Mouse (Mus musculus): ENCODE measurements around the gene Rasgrf1. TPM values are rescaled to one million over a fixed set of nuclear protein-coding genes. Genes with fewer than 3 reads are reported as not detected.

Gene Rasgrf1
- polyA plus RNA-seq, 1 experiment = not detected

GRCm38 (mm10) chr9:89974463-89974931, 64.8 kb downstream of the Rasgrf1 start:
- Histone ChIP-seq H3K27ac (ENCODE audit: insufficient read depth, low read length) (no peak overlapping the region), H3K4me1 (ENCODE audit: control insufficient read depth, insufficient read depth, low read length) (no peaks in the 10 kb centered on the region), H3K27me3 (ENCODE audit: control insufficient read depth, insufficient read depth, low read length, poor library complexity, severe bottlenecking) (no peaks in the 10 kb centered on the region), H3K36me3 (ENCODE audit: control insufficient read depth, insufficient read depth, low read length, poor library complexity, severe bottlenecking) (no peaks in the 10 kb centered on the region), H3K4me3 (ENCODE audit: low read depth, low read length) (no peak overlapping the region), H3K9ac (ENCODE audit: low read depth, poor library complexity, severe bottlenecking) (no peak overlapping the region), H3K9me3 (replicated peaks; ENCODE audit: control insufficient read depth, insufficient read depth, low read length, poor library complexity, severe bottlenecking) (no peaks in the 10 kb centered on the region)
- TF ChIP-seq POLR2A (IDR thresholded peaks at IDR 0.05; ENCODE audit: insufficient read depth, low read length) (no peak), CTCF (IDR thresholded peaks at IDR 0.05; ENCODE audit: low read depth, low read length) (no peak), EP300 (IDR thresholded peaks at IDR 0.05; ENCODE audit: insufficient read depth, low read depth, low read length) (no peak)

DNA sequence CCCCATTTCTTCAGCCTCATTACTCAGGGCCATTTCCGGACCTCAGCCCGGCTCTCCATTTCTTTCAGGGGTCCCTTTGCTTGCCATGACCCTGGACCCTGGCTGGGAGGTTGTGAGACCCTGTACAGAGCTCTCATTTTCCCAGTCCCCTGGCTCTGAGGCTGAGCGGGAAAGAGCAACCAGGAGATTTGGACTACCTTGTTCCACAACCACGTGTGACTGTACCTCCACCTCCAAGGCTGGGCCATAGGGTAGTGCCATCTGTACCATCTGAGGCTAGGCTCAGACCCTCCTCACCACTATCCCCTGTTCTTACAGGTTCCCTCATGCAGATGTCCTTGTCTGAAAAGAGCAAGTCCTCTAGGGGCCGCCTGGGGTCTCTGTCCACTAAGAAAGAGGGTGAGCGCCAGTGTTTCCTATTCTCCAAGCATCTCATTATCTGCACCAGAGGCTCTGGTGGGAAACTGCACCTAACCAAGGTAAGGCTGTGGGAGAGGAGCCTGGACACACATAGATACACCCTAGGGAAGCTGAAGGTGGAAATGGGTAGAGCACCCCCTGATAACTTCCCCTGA, 66.7 kb downstream of the Rasgrf1 start:
- Histone ChIP-seq H3K36me3 (ENCODE audit: control insufficient read depth, insufficient read depth, low read length, poor library complexity, severe bottlenecking) (no peaks in the 10 kb centered on the region), H3K27me3 (ENCODE audit: control insufficient read depth, insufficient read depth, low read length, poor library complexity, severe bottlenecking) (no peaks in the 10 kb centered on the region), H3K4me3 (ENCODE audit: low read depth, low read length) (no peak overlapping the region), H3K9ac (ENCODE audit: low read depth, poor library complexity, severe bottlenecking) (no peak overlapping the region), H3K9me3 (replicated peaks; ENCODE audit: control insufficient read depth, insufficient read depth, low read length, poor library complexity, severe bottlenecking) (no peaks in the 10 kb centered on the region), H3K4me1 (ENCODE audit: control insufficient read depth, insufficient read depth, low read length) (no peaks in the 10 kb centered on the region), H3K27ac (ENCODE audit: insufficient read depth, low read length) (no peak overlapping the region)
- TF ChIP-seq EP300 (IDR thresholded peaks at IDR 0.05; ENCODE audit: insufficient read depth, low read depth, low read length) = no peak
- no peak for TF ChIP-seq POLR2A (IDR thresholded peaks at IDR 0.05; ENCODE audit: insufficient read depth, low read length)
- TF ChIP-seq CTCF (IDR thresholded peaks at IDR 0.05; ENCODE audit: low read depth, low read length) = no peak

DNA sequence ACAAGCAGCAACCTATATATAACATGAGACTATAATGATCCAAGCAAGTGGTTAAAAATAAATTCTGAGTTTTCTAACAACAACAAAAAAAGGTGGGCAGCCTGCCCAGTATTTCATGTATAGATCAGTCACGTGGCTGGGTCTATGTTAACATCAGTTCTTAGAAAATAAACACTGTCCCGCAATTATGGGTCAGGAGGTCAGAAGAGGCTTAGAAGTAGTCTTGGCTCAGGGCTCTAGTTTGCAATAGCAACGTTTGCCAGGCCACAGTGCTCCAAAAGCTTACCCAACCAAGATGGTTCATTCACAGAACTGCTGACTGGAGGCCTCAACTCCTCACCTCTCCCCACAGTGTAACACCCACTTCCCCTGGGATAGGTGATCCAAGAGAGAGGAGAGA, 69.5 kb downstream of the Rasgrf1 start:
- no peaks in the 10 kb centered on the region for H3K36me3 ChIP-seq (ENCODE audit: control insufficient read depth, insufficient read depth, low read length, poor library complexity, severe bottlenecking)
- H3K4me1 ChIP-seq (ENCODE audit: control insufficient read depth, insufficient read depth, low read length) = no peaks in the 10 kb centered on the region
- no peak overlapping the region for H3K9ac ChIP-seq (ENCODE audit: low read depth, poor library complexity, severe bottlenecking)
- no peaks in the 10 kb centered on the region for H3K9me3 ChIP-seq (replicated peaks; ENCODE audit: control insufficient read depth, insufficient read depth, low read length, poor library complexity, severe bottlenecking)
- no peak overlapping the region for H3K4me3 ChIP-seq (ENCODE audit: low read depth, low read length)
- no peak overlapping the region for H3K27ac ChIP-seq (ENCODE audit: insufficient read depth, low read length)
- H3K27me3 ChIP-seq (ENCODE audit: control insufficient read depth, insufficient read depth, low read length, poor library complexity, severe bottlenecking) = no peaks in the 10 kb centered on the region
- TF ChIP-seq EP300 (IDR thresholded peaks at IDR 0.05; ENCODE audit: insufficient read depth, low read depth, low read length) (no peak), POLR2A (IDR thresholded peaks at IDR 0.05; ENCODE audit: insufficient read depth, low read length) (no peak), CTCF (IDR thresholded peaks at IDR 0.05; ENCODE audit: low read depth, low read length) (no peak)

GRCm38 (mm10) chr9:89982256-89982655, 72.5 kb downstream of the Rasgrf1 start:
- no peaks in the 10 kb centered on the region for H3K9me3 ChIP-seq (replicated peaks; ENCODE audit: control insufficient read depth, insufficient read depth, low read length, poor library complexity, severe bottlenecking)
- H3K9ac ChIP-seq (ENCODE audit: low read depth, poor library complexity, severe bottlenecking) = no peak overlapping the region
- H3K27ac ChIP-seq (ENCODE audit: insufficient read depth, low read length) = no peak overlapping the region
- H3K27me3 ChIP-seq (ENCODE audit: control insufficient read depth, insufficient read depth, low read length, poor library complexity, severe bottlenecking) = no peaks in the 10 kb centered on the region
- no peak for TF ChIP-seq CTCF (IDR thresholded peaks at IDR 0.05; ENCODE audit: low read depth, low read length)
- no peak overlapping the region for H3K4me3 ChIP-seq (ENCODE audit: low read depth, low read length)
- no peaks in the 10 kb centered on the region for H3K4me1 ChIP-seq (ENCODE audit: control insufficient read depth, insufficient read depth, low read length)
- H3K36me3 ChIP-seq (ENCODE audit: control insufficient read depth, insufficient read depth, low read length, poor library complexity, severe bottlenecking) = no peaks in the 10 kb centered on the region

DNA sequence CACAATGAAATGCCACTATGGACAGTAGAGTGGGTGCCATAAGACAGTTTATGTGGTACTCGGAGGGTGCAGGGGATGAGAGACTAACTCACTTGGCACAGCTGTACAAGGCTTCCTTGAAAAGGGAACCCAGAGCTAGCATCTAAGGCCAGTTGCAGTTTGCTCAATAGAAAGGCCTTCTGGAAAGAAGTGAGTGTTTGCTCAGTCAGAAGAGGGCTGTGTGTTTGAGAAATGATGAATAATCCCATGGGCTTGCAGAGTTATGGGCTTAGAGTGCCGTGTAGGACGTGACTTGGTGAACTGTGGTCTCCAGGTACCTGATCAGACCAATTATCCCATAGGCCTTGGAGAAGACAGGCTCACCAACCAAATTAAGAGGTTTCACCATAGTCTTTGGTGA, 78.3 kb downstream of the Rasgrf1 start:
- no peaks in the 10 kb centered on the region for H3K36me3 ChIP-seq (ENCODE audit: control insufficient read depth, insufficient read depth, low read length, poor library complexity, severe bottlenecking)
- H3K4me3 ChIP-seq (ENCODE audit: low read depth, low read length) = no peak overlapping the region
- H3K9me3 ChIP-seq (replicated peaks; ENCODE audit: control insufficient read depth, insufficient read depth, low read length, poor library complexity, severe bottlenecking) = no peaks in the 10 kb centered on the region
- H3K27ac ChIP-seq (ENCODE audit: insufficient read depth, low read length) = no peak overlapping the region
- TF ChIP-seq POLR2A (IDR thresholded peaks at IDR 0.05; ENCODE audit: insufficient read depth, low read length) (no peak), CTCF (IDR thresholded peaks at IDR 0.05; ENCODE audit: low read depth, low read length) (no peak), EP300 (IDR thresholded peaks at IDR 0.05; ENCODE audit: insufficient read depth, low read depth, low read length) (no peak)
- no peaks in the 10 kb centered on the region for H3K4me1 ChIP-seq (ENCODE audit: control insufficient read depth, insufficient read depth, low read length)
- H3K9ac ChIP-seq (ENCODE audit: low read depth, poor library complexity, severe bottlenecking) = no peak overlapping the region
- no peaks in the 10 kb centered on the region for H3K27me3 ChIP-seq (ENCODE audit: control insufficient read depth, insufficient read depth, low read length, poor library complexity, severe bottlenecking)

GRCm38 (mm10) chr9:89988811-89989528, 79.3 kb downstream of the Rasgrf1 start:
- Histone ChIP-seq H3K9me3 (replicated peaks; ENCODE audit: control insufficient read depth, insufficient read depth, low read length, poor library complexity, severe bottlenecking) (no peaks in the 10 kb centered on the region), H3K4me3 (ENCODE audit: low read depth, low read length) (no peak overlapping the region), H3K36me3 (ENCODE audit: control insufficient read depth, insufficient read depth, low read length, poor library complexity, severe bottlenecking) (no peaks in the 10 kb centered on the region), H3K4me1 (ENCODE audit: control insufficient read depth, insufficient read depth, low read length) (no peaks in the 10 kb centered on the region), H3K27me3 (ENCODE audit: control insufficient read depth, insufficient read depth, low read length, poor library complexity, severe bottlenecking) (no peaks in the 10 kb centered on the region), H3K9ac (ENCODE audit: low read depth, poor library complexity, severe bottlenecking) (no peak overlapping the region), H3K27ac (ENCODE audit: insufficient read depth, low read length) (no peak overlapping the region)
- TF ChIP-seq EP300 (IDR thresholded peaks at IDR 0.05; ENCODE audit: insufficient read depth, low read depth, low read length) = no peak
- TF ChIP-seq POLR2A (IDR thresholded peaks at IDR 0.05; ENCODE audit: insufficient read depth, low read length) = no peak
- no peak for TF ChIP-seq CTCF (IDR thresholded peaks at IDR 0.05; ENCODE audit: low read depth, low read length)

Data from ES-Bruce4 (cell line).